Mouse (Mus musculus) stomach, postnatal 0 days (tissue): ENCODE data around the gene Ak4.

Source experiments
- CTCF ChIP-seq: IDR thresholded peaks from 2 replicates; pipeline ENCODE4 v1.5.1; 2016; ENCODE audit warnings: antibody characterized with exemption, low read depth, mild to moderate bottlenecking, moderate library complexity
- EP300 ChIP-seq: optimal IDR thresholded peaks from 2 replicates; pipeline ENCODE3; 2016; ENCODE audit warnings: antibody characterized with exemption

DNA sequence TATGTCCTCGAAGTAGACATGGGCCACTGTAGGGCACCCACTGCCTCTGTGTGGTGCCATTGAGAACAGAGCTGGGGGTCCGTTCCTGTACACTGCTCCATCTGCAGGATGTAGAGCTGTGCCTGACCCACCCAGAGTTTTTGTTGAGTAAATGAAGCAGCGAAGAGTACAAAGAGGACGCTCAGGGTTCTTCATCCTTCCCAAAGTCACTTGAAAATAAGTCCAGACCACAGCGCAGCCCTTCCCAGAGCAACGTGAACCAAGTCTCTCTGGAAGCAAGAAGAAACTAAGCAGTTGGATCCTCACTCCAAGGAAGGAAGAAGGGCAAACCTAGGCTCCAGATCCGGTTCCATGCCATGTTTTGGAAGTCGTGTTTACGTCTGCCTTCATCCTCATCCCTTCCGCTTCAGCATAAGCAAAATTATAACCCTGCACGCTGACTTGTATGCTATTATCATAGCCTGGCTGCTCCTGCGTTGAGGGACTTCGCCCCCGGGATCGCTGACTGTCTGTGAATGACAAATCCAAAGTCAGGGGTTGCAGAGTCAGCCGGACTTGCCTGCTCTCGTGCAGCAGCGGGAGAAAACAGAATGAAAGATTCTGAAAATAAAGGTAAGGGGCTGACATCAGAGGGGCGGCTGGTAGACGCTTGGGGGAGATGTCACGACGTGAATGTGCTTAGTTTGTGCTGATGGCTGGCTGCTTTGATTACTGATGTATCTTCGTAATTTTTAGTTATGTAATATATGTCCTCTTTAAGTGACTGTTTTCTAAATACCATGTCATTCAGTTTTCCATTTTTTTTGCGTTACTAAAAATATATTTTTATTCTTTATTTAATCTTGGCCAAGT is 88.7 kb downstream of the Ak4 start:
- TF ChIP-seq CTCF (no peak), EP300 (no peak)
